Mouse (Mus musculus): ENCODE results near the gene Irx4.

GRCm38 (mm10) chr13:73214301-73214700, 46.0 kb upstream of the Irx4 start:
- no peak for TF ChIP-seq GATA1 (IDR thresholded peaks at IDR 0.05; ENCODE audit: low read length)
- TF ChIP-seq TAL1 (IDR thresholded peaks at IDR 0.05; ENCODE audit: low read length): no peak

Data from erythroblast, embryonic 14.5 days (primary cell).